Mouse (Mus musculus) olfactory bulb, adult 2 months (tissue): ENCODE measurements around the gene F11r.

Experiments used
- CTCF ChIP-seq: fragments of 200-500 bp; IDR thresholded peaks from 2 replicates; pipeline ENCODE4 v1.5.1; 2012; ENCODE audit warnings: low read depth, mild to moderate bottlenecking, low read length, moderate library complexity; ENCODE audit not compliant: insufficient read depth
- POLR2A ChIP-seq: fragments of 200-500 bp; IDR thresholded peaks from 2 replicates; pipeline ENCODE4 v1.6.1; 2012; ENCODE audit warnings: mild to moderate bottlenecking, low read depth, low read length, moderate library complexity; ENCODE audit not compliant: insufficient read depth

DNA sequence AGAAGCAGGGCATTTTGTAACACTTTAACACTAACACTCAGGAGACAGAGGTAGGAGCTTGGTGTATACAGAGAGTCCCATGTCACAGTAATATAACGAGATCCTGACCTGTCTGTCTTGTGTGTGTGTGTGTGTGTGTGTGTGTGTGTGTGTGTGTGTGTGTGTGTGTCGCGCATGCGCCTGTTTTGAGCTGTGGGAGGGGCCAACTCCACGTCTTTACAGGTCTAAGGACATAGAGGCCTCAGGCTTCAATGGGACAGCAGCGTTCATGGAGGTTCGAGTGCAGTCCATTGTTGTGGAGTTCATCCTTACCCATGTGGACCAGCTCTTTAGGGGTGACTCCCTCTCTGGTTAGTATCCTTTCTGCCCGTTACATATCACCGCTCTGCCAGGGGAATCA lies 34.3 kb upstream of the F11r start:
- no peak for TF ChIP-seq POLR2A
- no peak for TF ChIP-seq CTCF
